Mouse (Mus musculus): ENCODE measurements around the gene Dpm3.
A peak's percentile ranks its signal among the peaks of the same experiment; 100 is the strongest.

- TF ChIP-seq CTCF (IDR thresholded peaks at IDR 0.05; ENCODE audit: extremely low read depth, insufficient read depth, low read length) (peak; percentile 85), POLR2A (IDR thresholded peaks at IDR 0.05; ENCODE audit: extremely low read depth, insufficient read depth, low read length) (no peak)
These were observed 48.9 kb downstream of the Dpm3 start for GRCm38 (mm10) chr3:89308089-89308488.
